Mouse (Mus musculus) left cerebral cortex, postnatal 4 days (tissue): ENCODE measurements at regions not wholly inside any gene's neighbourhood (a gene's known extent, or its start where the extent isn't known, plus 50 kb on each side); places are given as distances from the start of the nearest gene placed in this dataset.
A peak's percentile ranks its signal among the peaks of the same experiment; 100 is the strongest.

ENCODE experiments used
- DNase-seq: peaks from one replicate; pipeline ENCODE4 v3.0.0-alpha.2; 2022
- intact Hi-C: fragments of 180-260 bp; cut with DNase I; formaldehyde crosslinking; loops from one replicate; pipeline ENCODE4 v1.15.1; 2025

DNA sequence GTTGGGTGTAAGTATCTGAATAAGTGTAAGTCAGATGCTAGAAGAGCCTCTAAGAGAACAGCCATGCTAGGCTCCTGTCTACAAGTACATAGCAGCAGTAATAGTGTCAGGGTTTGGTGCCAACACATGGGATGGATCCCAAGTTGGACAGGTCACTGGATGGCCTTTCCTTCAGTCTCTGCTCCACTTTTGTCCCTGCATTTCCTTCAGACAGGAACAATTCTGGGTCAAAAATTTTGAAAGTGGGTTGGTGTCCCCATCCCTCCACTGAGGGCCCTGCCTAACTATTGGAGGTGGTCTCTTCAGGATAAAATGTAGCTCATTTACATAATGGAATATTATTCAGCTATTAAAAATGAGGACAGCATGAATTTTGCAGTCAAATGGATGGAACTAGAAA, 122.7 kb upstream of the Sox2 start:
- DNase-seq = no peak
- intact Hi-C loops = no loop called here

DNA sequence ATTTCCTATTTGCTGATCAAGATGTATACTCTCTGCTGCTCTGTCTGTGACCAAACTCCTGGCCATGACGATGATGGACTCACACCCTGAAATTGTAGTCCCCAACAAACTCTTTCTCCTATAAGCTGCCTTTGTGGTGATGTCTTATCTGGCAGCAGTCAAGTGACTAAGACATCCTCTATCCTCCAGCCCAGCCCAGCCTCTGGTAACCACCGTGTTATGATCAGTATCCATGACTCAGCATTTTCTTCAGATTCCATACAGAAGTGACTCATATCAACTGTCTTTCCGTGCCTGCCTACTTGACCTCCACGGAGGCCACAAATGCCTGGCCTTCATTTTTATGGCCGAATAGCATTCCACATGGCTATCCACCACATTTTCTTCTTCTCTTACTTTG, 124.5 kb upstream of the Sox2 start:
- intact Hi-C loops = no loop called here
- no peak for DNase-seq

DNA sequence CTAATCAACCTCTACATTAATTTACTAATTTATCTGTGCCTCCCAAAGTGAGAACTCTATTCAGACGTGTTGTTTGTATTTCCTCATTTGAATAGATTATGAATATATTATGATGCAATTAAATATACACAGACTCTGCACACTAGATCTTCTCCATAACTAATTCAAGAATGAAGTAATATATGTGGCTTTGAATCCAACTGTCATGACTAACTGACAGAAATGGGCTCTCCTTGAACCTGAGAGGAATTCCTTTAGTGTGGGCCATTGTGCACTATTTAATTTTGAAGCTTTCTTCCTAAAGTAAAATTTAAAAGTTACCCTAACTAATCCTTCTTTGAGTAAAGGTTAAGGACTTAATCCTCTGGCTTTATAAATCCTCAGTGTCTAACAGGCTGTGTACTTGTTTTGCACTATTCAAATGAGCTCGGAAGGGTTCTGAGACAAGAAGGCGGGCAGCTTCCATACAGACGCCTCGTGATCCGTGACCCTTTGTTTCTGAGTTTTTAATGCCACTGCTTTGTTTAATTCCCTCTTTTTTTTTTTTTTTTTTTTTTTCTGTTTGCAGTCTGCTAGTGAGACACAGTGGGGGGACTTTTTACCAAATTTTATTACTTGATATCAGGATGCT, 128.0 kb upstream of the Sox2 start:
- DNase-seq = no peak
- intact Hi-C loops = no loop called here

DNA sequence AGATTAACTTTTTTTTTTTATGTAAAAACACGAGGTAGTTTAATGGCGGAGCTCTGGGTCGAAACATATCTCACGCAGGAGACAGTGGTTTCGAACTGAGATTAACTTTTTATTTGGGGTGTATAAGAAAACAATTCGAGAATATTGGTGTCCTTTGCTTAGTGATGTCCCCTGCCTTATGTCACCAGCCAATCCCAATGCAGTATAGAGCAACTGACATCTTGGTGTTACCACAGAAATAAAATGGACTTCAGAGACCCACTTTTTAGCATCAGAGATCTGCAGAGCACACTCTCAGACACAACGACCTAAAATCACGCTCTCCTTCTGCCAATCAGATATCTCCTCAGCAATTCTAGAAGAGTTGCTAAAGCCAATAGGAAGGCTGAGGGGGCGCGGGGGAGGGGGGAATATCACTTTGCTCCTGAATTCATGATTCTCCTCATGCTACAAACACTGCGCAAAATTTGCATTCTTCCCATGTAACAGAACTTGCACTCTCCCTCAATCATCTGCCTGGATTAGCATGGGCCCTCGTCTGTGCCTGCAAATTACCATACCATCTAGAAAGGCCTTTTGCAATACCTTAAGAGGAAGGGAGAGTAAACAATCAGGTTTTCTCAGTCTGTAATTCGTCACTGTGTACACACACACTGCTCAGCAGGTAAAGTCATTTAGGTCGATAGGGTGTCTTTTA, 128.7 kb upstream of the Sox2 start:
- DNase-seq = no peak
- intact Hi-C loops = no loop called here

DNA sequence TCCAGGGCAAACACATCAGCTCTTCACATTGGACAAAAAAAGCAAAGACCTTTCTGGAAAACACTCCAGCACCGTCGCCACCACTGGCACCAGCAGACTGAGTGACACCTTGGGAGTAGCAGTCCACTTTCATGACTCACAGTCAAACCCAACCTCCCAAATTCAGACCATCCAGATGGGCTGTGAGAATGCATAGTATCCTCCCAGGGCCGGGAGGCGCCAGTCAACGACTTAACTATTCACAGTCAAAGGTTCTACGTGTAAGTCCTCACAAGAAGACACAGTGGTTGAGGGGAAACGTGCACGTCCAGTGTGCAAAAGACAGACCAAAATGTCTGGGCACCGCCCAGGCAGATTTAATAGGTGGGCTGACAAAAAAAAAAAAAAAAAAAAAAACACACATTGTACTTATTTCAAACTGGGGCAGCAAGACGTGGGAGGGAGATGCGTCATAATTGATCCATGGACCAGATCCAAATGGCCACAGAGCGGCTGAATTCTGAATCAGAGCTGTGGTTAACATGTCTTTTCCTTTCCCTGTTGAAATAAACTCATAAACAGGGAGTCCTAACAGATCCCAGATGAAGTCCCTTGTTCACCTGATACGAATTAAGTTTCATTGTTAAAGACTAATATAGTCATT, 137.6 kb upstream of the Sox2 start:
- intact Hi-C loops = no loop called here
- DNase-seq = no peak

DNA sequence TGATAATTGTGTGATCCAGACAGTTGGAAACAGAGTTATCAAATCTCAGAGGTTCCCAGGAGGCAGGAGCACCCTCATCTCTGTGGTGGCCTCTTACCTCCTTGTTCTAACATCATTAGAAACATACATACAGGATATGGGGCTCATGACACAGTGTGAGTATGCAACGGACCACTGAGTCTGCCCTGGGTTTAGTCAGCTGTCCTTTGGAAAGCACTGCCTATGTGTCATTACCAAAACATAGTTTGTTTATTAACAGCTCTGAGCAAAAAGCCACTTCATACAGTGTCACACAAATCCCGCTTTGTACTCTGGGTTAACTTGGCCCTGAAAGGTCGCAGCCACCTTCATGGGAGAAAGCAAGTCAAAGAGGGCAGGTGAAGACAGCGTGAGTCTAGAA, 139.5 kb upstream of the Sox2 start:
- intact Hi-C loops = no loop called here
- DNase-seq = no peak

DNA sequence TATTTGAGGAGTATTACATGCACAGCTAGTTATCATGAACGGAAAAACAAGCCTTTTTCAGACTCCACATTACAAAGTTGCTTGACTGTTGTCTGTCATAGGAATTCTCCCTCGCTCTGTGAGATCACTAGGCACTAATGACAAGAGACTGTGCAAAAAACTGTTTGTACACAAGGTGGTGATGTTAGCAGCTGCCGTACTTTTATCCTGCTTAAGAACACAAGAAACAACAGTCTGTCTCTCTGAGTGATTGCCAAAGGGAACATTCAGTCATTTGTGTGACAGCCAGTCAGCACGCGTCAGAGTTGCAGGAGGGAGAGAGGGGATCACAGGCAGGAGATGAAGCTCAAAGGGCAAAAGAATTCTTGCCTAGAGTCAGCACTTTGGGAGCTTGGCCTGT, 141.0 kb upstream of the Sox2 start:
- no peak for DNase-seq
- intact Hi-C loops = no loop called here

DNA sequence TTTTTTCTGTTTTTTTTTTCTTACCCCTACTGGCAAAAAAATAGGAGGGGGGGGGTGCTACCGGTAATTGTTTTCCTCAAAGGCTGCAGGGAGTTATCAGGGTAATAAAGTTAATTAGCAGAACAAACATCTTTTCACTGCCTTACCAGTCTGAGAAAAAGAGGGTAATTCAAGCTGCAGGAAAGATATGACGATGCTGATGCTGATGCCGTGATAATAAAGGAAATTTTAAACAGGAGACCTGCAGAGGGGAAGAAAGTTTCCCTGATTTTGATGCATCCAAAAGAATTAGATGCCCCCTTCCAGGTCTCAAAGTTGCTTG, 145.7 kb upstream of the Sox2 start:
- intact Hi-C loops = no loop called here
- DNase-seq = no peak

DNA sequence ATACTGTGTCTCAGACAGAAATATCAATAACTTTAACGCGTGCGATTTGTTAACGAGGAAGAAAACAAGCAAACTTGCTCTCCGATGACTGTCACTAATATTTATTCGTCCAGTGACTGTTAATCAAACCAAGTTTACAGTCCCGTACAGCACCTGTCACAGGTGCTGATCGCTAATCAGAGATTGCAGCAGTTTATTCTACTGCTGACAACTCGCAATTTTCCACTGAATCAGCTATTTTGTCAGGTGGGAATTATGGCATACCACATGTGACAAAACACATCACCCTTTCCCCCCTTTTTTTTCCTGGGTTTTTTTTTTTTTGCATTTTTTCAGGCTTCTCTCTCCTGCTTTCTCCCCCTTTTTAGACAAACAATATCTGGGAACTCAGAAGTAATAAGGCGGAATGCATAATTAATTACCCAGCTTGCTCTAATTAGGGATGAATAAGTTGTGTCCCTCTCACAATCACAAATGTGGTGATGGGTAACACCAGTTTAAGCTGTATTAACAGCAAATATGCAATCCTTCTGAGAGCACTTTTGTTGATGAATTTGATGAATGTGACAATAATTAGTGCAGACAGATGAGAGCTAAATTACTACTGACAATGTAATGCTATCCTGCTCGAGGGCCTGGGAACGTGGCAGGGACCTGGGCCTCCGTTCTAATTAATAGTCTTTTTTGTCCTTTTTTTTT, 146.2 kb upstream of the Sox2 start:
- intact Hi-C loops = no loop called here
- DNase-seq = no peak

DNA sequence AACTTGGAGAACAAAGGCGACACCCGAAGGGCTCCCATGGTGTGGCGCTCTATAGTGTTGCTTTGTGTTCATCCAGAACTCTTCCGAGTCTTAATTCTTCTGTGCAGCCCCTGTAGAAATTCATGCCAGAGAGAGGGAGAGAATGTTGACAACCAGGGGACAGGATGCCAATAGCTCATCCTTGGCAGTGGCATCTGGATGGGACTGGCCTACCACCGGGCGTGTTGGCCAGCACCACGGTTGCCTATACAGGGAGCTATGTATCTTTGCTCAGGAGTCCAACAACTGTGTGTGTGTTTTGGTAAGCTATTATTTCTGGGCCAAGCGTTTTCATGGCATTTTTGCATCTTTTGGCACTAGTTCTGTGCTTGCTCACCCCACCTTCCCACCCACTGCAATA, 153.4 kb upstream of the Sox2 start:
- peak; percentile 41 for DNase-seq
- intact Hi-C loops = no loop called here

DNA sequence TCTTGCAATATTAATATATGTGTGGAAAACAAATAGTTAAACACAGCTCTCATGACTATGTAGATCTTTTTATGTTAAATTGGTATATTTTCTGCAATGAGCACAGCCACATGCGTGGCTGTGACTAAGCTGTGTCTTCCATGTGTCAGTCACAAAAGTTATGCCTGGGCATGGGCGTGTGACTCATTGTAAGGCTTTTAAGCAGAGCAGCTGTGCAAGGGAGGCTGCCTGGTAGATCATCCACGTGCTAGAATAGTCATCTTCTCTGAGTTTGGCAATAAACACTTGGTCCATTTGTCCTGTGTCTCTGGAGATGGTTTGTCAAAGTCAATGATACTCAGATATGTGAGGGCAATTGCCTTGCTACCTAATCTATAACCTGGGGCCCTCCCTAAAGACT, 154.6 kb upstream of the Sox2 start:
- DNase-seq = no peak
- intact Hi-C loops = no loop called here

DNA sequence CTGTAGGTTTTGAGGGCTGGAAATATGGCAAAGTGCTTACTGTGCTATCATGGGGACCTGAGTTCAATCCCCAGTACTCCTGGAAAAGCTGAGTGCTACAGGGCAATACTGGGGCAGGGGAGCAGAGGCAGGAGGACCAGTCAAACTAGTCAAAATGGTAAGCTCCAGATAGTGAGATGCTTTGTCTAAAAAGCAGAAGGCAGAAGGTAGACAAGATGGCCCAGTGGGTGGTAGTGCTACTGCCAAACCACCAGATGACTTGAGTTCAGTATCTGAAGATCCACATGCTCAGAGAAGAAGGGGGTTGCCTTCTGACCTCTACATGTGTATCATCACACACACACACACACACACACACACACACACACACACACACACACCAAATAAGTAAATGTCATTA, 156.3 kb upstream of the Sox2 start:
- DNase-seq = peak; percentile 16
- intact Hi-C loops = no loop called here

DNA sequence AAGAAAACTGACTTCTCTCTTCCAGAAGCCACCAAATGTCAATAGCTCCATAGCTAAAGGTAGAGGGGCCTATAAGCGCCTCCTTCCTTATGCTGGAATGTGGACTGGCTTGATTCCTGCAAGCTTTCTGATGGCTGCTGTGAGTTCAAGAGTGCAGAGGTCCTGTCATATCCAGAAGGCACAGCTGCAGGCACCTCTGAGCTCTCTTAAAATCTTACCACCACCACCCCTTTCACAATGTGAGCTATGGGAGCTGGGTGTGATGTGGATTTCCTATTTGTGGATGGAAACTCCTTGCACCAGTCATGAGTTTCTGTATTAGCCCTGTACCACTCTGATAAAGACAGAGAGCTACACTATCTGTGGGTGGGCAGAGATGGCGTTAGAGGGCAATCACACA, 161.2 kb upstream of the Sox2 start:
- DNase-seq = no peak
- intact Hi-C loops = no loop called here

DNA sequence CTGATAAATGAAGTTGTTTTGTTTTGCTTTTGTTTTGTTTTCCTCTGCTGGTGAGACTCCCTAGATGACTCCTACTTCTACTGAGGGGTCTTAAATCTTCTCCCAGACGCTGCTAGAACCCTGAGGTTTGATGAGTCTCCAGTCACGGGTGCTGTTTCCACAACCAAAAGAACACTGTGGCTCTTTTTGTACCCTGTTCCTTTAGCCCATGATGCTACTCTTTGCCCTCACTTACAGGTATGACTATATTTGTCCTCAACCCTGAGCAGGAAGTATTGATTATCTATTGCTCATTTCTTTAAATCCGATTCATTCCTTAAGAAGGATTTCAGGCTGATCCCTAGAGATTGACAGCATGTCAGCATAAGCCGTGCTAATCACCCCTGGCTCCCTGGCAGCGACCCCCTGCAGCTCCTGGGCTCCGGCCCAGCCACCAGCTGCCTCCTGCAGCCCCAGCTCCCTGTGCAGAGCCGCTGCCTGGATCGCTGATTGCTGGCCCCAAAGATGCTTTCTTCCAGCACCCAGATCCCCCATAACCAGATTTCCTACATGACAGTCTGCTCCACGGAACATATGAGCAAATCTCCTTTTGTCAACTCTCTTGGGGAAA, 163.7 kb upstream of the Sox2 start:
- intact Hi-C loops = no loop called here
- DNase-seq = peak; percentile 80

DNA sequence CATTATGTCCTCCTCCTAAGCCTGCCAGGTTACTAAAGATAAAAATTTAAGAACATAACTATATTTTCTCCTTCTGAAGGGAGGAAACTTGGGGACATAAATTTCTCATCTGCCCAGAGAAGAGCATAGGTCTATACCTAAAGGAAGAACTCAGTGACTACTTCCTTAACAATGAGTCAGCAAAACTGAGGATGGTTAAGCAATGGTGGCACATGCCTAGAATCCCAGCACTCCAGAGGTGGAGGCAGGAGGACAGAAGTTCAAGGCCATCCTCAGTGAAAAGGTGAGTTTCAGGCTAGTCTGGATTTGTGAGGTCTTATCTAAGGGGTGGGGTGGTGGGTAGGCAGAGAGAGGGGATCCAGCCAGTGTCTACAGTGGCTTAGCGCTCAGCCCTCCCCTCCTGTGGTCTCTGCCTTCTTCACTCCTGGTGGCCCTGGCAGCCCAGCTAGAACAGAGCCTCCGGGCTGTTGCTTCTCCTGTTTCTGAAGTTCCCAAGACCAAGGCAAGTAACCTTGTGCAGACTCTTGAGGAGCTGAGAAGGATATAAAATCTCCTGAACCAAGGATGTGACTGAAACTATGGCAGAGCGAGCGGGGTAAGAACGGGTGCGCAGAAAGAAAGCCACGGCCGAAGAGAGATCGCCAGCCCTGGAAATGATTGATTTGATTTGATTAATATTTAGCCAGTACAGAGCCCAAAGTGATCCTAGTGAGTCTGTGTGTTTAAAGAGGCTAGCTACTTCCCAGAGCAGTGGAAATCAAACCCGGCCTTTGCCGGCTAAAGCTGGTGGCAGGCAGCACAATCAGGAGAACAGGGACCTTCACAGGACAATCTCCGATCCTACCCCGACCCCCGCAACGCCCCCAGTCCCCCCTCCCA, 164.6 kb upstream of the Sox2 start:
- DNase-seq = no peak
- intact Hi-C loops = no loop called here

DNA sequence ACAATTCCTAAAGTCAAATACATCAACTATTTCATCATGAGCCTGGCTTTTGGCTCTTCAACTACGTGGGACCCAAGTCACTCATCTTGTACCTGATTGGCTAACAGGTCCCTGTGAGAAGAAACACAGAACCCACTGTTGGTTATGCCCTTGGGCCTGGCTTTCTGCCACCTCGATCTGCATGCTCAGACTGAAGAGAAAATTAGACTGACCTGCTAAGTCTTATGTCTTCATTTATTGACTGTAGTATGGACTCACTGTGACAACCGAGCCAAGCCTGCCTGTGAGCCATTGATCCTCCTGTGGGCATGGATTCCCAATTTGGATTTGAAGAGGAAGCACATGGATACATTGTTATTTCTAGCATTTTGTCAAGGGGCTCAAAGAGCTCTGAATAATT, 166.3 kb upstream of the Sox2 start:
- intact Hi-C loops = no loop called here
- DNase-seq = peak; percentile 60

DNA sequence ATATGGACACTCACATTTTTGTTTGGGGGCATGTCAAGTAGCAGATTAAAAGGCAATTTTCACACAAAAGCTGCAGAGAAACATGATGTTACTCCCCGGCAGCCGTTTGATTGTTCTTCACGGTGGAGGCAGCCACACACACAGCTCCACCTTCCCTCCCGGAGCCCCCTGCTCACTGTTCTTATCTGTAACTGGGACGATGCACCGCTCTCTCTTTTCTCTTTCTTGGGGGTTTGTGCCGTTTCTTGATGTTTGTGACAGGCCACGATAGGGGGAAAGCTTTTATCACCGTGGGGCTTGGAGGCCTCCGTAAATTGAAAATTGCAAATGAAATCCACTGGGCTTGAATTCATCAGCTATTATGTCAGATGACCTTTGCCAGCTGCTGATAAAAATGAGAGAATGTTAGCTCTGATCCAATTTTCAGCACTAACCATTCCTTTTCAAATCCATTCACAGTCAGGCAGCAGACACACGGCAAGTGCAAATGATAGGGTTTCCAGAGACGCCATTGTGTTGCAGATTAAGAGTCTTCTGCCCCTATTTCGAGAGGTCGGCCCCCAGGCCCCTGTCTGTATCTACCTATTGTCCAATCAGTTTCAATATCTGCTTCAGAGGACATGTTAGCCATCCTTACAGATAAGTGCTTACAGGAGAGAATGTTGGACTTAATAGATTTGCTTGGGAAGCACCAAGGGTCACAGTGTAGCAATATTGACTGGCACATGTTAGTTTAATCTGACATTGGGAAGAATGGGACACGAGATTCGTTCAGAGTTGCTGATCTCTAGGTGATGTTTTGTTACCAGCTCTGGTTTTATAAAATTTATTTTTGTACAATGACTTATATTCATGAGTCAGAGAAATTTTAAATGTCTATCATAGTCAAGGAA, 168.1 kb upstream of the Sox2 start:
- intact Hi-C loops = no loop called here
- no peak for DNase-seq

DNA sequence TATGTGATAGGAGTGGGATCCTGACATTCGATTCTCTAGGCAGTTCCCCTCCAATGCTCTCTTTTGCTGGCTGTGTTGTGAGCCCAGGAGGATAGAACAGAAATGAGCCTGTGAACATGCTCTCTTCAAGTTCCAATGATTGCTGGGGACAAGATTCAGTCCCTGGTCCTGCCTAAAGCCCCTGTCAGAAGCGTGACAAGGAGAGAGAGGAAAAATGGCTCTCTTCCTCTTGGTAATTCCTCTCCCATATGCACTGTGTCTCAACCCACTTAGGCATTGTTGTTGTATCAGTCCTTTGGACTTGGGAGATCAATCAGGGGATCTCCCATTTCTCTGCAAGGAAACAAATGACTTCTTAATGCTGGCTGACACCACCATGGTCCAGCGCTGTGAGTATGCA, 168.9 kb upstream of the Sox2 start:
- intact Hi-C loops = no loop called here

DNA sequence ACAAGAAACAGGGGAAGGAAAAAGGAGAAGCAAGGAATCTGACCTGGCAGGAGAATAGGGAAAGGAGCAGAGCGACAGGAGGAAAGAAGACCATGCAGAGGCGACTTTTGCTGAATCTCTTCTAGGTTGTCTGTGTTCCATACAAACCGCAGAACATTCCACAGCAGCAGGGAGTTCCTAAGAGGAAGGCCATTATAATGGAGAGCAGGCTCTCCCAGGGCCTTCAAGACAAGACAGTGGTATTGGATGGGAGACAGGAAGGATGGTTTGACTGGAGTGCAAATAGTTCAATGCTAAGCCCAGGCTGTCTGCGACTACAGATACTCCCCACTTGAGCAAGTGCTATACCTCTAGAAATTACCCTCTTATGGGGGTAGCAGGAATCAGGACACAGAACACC, 176.1 kb upstream of the Sox2 start:
- intact Hi-C loops = no loop called here
- DNase-seq = no peak

More for the DNA sequence above, 168.9 kb upstream of the Sox2 start:
- DNase-seq = no peak

DNA sequence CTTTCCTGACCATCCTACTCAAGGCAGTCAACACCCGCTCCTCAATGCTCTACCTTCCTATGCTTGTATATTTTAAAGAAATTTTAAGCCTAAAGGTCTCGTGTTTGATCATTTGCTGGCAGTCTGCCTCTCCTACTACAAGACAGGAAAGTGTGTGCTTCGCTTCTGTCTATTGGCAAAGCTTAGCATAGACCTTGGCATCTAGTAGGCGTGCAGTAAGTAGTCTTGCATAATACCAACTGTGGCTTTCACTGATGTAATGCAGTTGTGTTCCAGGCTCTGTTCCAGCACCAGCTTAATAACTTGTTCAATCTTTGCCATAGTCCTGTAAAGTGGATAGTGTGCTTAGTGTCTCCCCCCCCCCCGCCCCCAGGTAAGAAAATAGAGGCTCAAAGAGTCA, 179.5 kb upstream of the Sox2 start:
- DNase-seq = no peak
- intact Hi-C loops = no loop called here
